Mouse (Mus musculus) layer of hippocampus, adult 9-10 months (tissue): ENCODE measurements around the gene Dlx4.

Experiments used
- DNase-seq: peaks from one replicate; pipeline ENCODE4 v3.0.0; 2022; ENCODE audit warnings: low spot score

Dlx4 gene

GRCm38 (mm10) chr11:95102161-95102904 is 43.7 kb downstream of the Dlx4 start:
- no peak for DNase-seq

- no peak for DNase-seq
These were observed 44.8 kb downstream of the Dlx4 start for GRCm38 (mm10) chr11:95101071-95101788.

- no peak for DNase-seq
These were observed 45.7 kb downstream of the Dlx4 start for GRCm38 (mm10) chr11:95100393-95100792.

- no peak for DNase-seq
These were observed 47.5 kb downstream of the Dlx4 start for GRCm38 (mm10) chr11:95098346-95099095.

GRCm38 (mm10) chr11:95097889-95098288 is 48.2 kb downstream of the Dlx4 start:
- no peak for DNase-seq

- no peak for DNase-seq
These were observed 49.3 kb downstream of the Dlx4 start for GRCm38 (mm10) chr11:95096608-95097373.

- DNase-seq: no peak
These were observed 50.5 kb downstream of the Dlx4 start for GRCm38 (mm10) chr11:95095596-95095995.

GRCm38 (mm10) chr11:95093077-95093476 is 53.0 kb downstream of the Dlx4 start:
- DNase-seq: no peak
